Mouse (Mus musculus) liver, embryonic 18 days (tissue): ENCODE results near the gene Tsn. TPM values are rescaled to one million over a fixed set of nuclear protein-coding genes. Genes with fewer than 3 reads are reported as not detected.

Experiments used
- polyA plus RNA-seq: library from polyadenylated mRNA; depleted of rRNA; stranded (reverse); fragments of >200 nt; gene quantifications from 2 replicates; pipeline ENCODE4 v1.2.3, GENCODE M21; 2012; rRNA removed

The Tsn gene
- polyA plus RNA-seq = 24.9 and 28.1 TPM in 2 replicates

DNA sequence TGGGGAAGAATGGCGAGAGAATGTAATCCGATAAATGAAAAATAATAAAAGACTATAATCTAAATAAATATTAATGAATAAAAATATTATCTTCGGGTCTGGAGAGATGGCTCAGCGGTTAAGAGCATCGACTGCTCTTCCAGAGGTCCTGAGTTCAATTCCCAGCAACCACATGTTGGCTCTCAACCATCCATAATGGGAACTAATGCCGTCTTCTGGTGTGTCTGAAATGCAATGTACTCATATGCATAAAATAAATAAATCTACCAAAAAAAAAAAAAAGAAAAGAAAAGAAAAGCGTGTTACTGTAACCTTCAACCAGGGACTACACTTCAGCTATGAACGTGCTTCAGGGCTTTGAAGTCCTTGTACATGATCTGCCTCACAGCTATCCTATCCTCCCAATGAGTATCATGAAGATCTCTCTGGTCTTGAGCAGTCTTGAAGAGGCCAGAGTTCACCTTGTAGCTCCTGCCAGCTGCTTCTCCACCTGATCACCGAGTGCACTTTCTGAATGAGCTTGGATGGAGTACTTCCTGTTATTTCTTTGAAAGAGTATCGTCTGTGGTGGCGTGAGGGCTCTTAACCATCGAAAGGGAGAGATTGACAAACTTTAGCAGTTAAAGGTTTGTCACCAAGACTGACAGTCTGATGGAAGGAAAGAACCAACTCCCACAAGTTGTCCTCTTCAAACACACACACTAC lies at the start of gene Tsn:
Tsn (minus strand) TSS at position 118 of the 705 bp plus-strand sequence.

DNA sequence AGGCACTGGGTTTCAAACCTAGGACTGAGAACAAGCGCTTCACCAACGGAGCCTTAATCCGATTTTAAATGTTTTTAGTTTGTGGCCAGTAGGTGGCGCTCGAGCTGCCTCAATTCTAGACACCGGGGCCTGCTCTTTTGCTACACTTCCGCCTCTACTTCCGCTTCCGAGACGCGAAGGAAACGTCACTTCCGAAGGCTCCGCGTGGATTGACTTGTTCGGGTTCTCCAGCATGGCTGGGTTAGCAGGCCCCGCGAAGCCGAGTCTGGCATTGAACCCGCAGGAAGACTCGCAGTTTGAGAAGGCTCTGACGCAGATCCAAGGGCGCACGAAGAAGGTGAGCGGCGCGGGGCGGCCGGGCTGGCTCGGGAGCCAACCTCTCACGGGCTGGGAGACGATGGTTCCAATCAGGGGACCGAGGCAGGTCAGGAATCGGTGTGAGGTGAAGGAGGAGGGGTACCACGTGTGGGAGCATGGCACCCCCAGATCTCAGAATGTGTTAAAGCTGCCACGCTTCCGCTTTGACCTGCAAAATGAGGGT lies 10.2 kb upstream of the Tsn start, which contains the start of gene Nifk:
Nifk (plus strand) TSS at position 179 of the 541 bp plus-strand sequence.

Other genes with a start within 250 kb of the Tsn start
- not detected in 2 replicates for gene Gm29106, start 135.2 kb downstream of the Tsn start, polyA plus RNA-seq
- 18.8 TPM in 2 replicates for gene Nifk, start 10.1 kb upstream of the Tsn start, polyA plus RNA-seq
- gene Clasp1, start 77.3 kb upstream of the Tsn start, polyA plus RNA-seq = 4.6 and 6.3 TPM in 2 replicates